Mouse (Mus musculus): ENCODE data around the gene Cfap221.

GRCm38 (mm10) chr1:119997644-119998043 lies 610 bp upstream of the Cfap221 start:
- TF ChIP-seq CTCF (IDR thresholded peaks at IDR 0.05; ENCODE audit: low read depth, low read length) (no peak), EP300 (IDR thresholded peaks at IDR 0.05; ENCODE audit: insufficient read depth, low read depth, low read length) (no peak)
